Mouse (Mus musculus) stomach, embryonic 15.5 days (tissue): ENCODE data around the gene Dhx8. TPM values are rescaled to one million over a fixed set of nuclear protein-coding genes. Genes with fewer than 3 reads are reported as not detected.

Experiments
- ATAC-seq: fragments of 200-750 bp; cut with Nextera tagmentation; 2 replicates; pipeline ENCODE4 v1.8.0; 2017; ENCODE audit warnings: low read depth, moderate number of reproducible peaks, moderate TSS enrichment; ENCODE audit not compliant: insufficient read depth, low FRiP score
- H3K27ac ChIP-seq: fragments of 300-500 bp; sonication (generic); 2 replicates; pipeline ENCODE4 v1.5.1; 2015; ENCODE audit warnings: mild to moderate bottlenecking, inconsistent platforms
- H3K27me3 ChIP-seq: fragments of 300-500 bp; sonication (generic); replicated peaks from 2 replicates; pipeline ENCODE4 v1.6.1; 2015; ENCODE audit warnings: inconsistent platforms
- H3K36me3 ChIP-seq: fragments of 300-500 bp; sonication (generic); 2 replicates; pipeline ENCODE4 v1.6.1; 2015; ENCODE audit warnings: inconsistent platforms
- H3K4me1 ChIP-seq: fragments of 300-500 bp; sonication (generic); 2 replicates; pipeline ENCODE4 v1.6.1; 2015; ENCODE audit warnings: inconsistent platforms
- H3K4me2 ChIP-seq: fragments of 300-500 bp; sonication (generic); 2 replicates; pipeline ENCODE4 v1.6.1; 2015; ENCODE audit warnings: mild to moderate bottlenecking, inconsistent platforms
- H3K4me3 ChIP-seq: fragments of 300-500 bp; sonication (generic); replicated peaks from 2 replicates; pipeline ENCODE4 v1.5.1; 2015; ENCODE audit warnings: inconsistent platforms
- H3K9ac ChIP-seq: fragments of 300-500 bp; sonication (generic); 2 replicates; pipeline ENCODE4 v1.6.1; 2015; ENCODE audit warnings: inconsistent platforms
- H3K9me3 ChIP-seq: fragments of 300-500 bp; sonication (generic); 2 replicates; pipeline ENCODE4 v1.6.1; 2016; ENCODE audit warnings: inconsistent platforms
- WGBS: fragments of 180-500 bp; shearing (Covaris S2); methylation state at CpG from one replicate; pipeline ENCODE4 v1.1.7; 2015; 5-methylcytosine and 5-hydroxymethylcytosine counted together
- polyA plus RNA-seq: library from polyadenylated mRNA; unstranded; fragments of >200 nt; fragmentation: Nextera tagmentation; extraction: Ambion mirVana; gene quantifications from 2 replicates; pipeline ENCODE4 v1.2.1, GENCODE M21; 2015

The Dhx8 gene
- polyA plus RNA-seq, 1 experiment from 2014 or later = 28.1 TPM

GRCm38 (mm10) chr11:101783584-101783983 lies 50.9 kb downstream of the Dhx8 start:
- ATAC-seq = no peak
- 17% methylated on average over 9 of the region's 9 CpGs for WGBS
- peaks cover 19% of the 10 kb centered on the region for H3K4me1 ChIP-seq
- no peak overlapping the region for H3K9ac ChIP-seq
- peaks cover 54% of the 10 kb centered on the region for H3K27me3 ChIP-seq
- H3K4me2 ChIP-seq = peak overlapping the region; percentile 98
- 0 out of 2 replicates have a peak overlapping the region, but pooled peaks have one; percentile 2 for H3K27ac ChIP-seq
- H3K36me3 ChIP-seq = no peaks in the 10 kb centered on the region
- no peaks in the 10 kb centered on the region for H3K9me3 ChIP-seq
- H3K4me3 ChIP-seq = peak overlapping the region; percentile 56

- H3K9ac ChIP-seq = 0 out of 2 replicates have a peak overlapping the region, but pooled peaks have one; percentile 25
- H3K27me3 ChIP-seq = peaks cover 56% of the 10 kb centered on the region
- peak overlapping the region; percentile 98 for H3K4me2 ChIP-seq
- no peaks in the 10 kb centered on the region for H3K36me3 ChIP-seq
- H3K27ac ChIP-seq = 0 out of 2 replicates have a peak overlapping the region, but pooled peaks have one; percentile 2
- H3K4me1 ChIP-seq = peaks cover 19% of the 10 kb centered on the region
- 2% methylated on average over 19 of the region's 19 CpGs for WGBS
- no peaks in the 10 kb centered on the region for H3K9me3 ChIP-seq
- no peak for ATAC-seq
- H3K4me3 ChIP-seq = peak overlapping the region; percentile 56
Observed at GRCm38 (mm10) chr11:101784072-101784471, 51.4 kb downstream of the Dhx8 start.

GRCm38 (mm10) chr11:101784488-101785142 lies 51.9 kb downstream of the Dhx8 start:
- Histone ChIP-seq H3K4me3 (peak overlapping the region; percentile 56), H3K27me3 (peaks cover 56% of the 10 kb centered on the region), H3K27ac (peak overlapping the region; percentile 61; the same call in 1 of the 2 replicates), H3K36me3 (no peaks in the 10 kb centered on the region), H3K9me3 (no peaks in the 10 kb centered on the region), H3K9ac (peak overlapping the region; percentile 25; the same call in 1 of the 2 replicates), H3K4me1 (peaks cover 19% of the 10 kb centered on the region), H3K4me2 (peak overlapping the region; percentile 98)
- under 1% methylated on average over 61 of the region's 67 CpGs for WGBS
- peak; percentile 44 for ATAC-seq

- Histone ChIP-seq H3K9me3 (no peaks in the 10 kb centered on the region), H3K27me3 (peaks cover 56% of the 10 kb centered on the region), H3K9ac (peak within 1 kb of the TSS; percentile 25; the same call in 1 of the 2 replicates), H3K4me2 (peak within 1 kb of the TSS; percentile 98), H3K4me1 (peaks cover 23% of the 10 kb centered on the region), H3K4me3 (peak within 1 kb of the TSS; percentile 56), H3K27ac (peak within 1 kb of the TSS; percentile 61; the same call in 1 of the 2 replicates), H3K36me3 (no peaks in the 10 kb centered on the region)
- WGBS = under 1% methylated on average over 35 of the region's 35 CpGs
- peak; percentile 86 for ATAC-seq
Observed at GRCm38 (mm10) chr11:101785143-101785851, 52.6 kb downstream of the Dhx8 start, which contains the start of gene Etv4. Gene Etv4, minus strand, starts transcription at chr11:101785371.

- Histone ChIP-seq H3K9ac (no peak overlapping the region), H3K4me1 (peaks cover 27% of the 10 kb centered on the region), H3K4me2 (peak overlapping the region; percentile 98), H3K36me3 (no peaks in the 10 kb centered on the region), H3K9me3 (no peaks in the 10 kb centered on the region), H3K27ac (no peak overlapping the region), H3K27me3 (peaks cover 56% of the 10 kb centered on the region), H3K4me3 (peak overlapping the region; percentile 56)
- no peak for ATAC-seq
- WGBS = 7% methylated on average over 7 of the region's 7 CpGs
Observed at GRCm38 (mm10) chr11:101785852-101786205, 53.1 kb downstream of the Dhx8 start.

- no peaks in the 10 kb centered on the region for H3K9me3 ChIP-seq
- no peak overlapping the region for H3K4me3 ChIP-seq
- H3K27ac ChIP-seq = no peak overlapping the region
- no peak for ATAC-seq
- peaks cover 56% of the 10 kb centered on the region for H3K27me3 ChIP-seq
- peaks cover 33% of the 10 kb centered on the region for H3K4me1 ChIP-seq
- no peak overlapping the region for H3K9ac ChIP-seq
- WGBS = 68% methylated on average over 7 of the region's 7 CpGs
- H3K4me2 ChIP-seq = no peak overlapping the region
- no peaks in the 10 kb centered on the region for H3K36me3 ChIP-seq
Observed at GRCm38 (mm10) chr11:101786651-101787050, 53.9 kb downstream of the Dhx8 start.

- Histone ChIP-seq H3K27ac (no peak overlapping the region), H3K4me2 (no peak overlapping the region), H3K9me3 (no peaks in the 10 kb centered on the region), H3K27me3 (peaks cover 49% of the 10 kb centered on the region), H3K9ac (no peak overlapping the region), H3K36me3 (no peaks in the 10 kb centered on the region), H3K4me3 (no peak overlapping the region), H3K4me1 (peaks cover 33% of the 10 kb centered on the region)
- ATAC-seq = no peak
- WGBS = 91% methylated on average over 1 of the region's 1 CpGs
Observed at GRCm38 (mm10) chr11:101787432-101787831, 54.7 kb downstream of the Dhx8 start.

GRCm38 (mm10) chr11:101790811-101791526 lies 58.2 kb downstream of the Dhx8 start:
- Histone ChIP-seq H3K4me1 (peaks cover 14% of the 10 kb centered on the region), H3K4me3 (0 out of 2 replicates have a peak overlapping the region, but pooled peaks have one; percentile 14), H3K9me3 (no peaks in the 10 kb centered on the region), H3K27me3 (peaks cover 21% of the 10 kb centered on the region), H3K9ac (no peak overlapping the region), H3K36me3 (no peaks in the 10 kb centered on the region), H3K4me2 (peak overlapping the region; percentile 41), H3K27ac (peak overlapping the region; percentile 58; the same call in 1 of the 2 replicates)
- 18% methylated on average over 19 of the region's 19 CpGs for WGBS
- peak; percentile 67 for ATAC-seq

- no peak overlapping the region for H3K27ac ChIP-seq
- ATAC-seq = no peak
- 85% methylated on average over 2 of the region's 2 CpGs for WGBS
- H3K27me3 ChIP-seq = no peaks in the 10 kb centered on the region
- H3K4me1 ChIP-seq = peaks cover 7% of the 10 kb centered on the region; the same call in 1 of the 2 replicates
- no peak overlapping the region for H3K4me3 ChIP-seq
- no peaks in the 10 kb centered on the region for H3K9me3 ChIP-seq
- H3K4me2 ChIP-seq = no peak overlapping the region
- no peak overlapping the region for H3K9ac ChIP-seq
- no peaks in the 10 kb centered on the region for H3K36me3 ChIP-seq
Observed at GRCm38 (mm10) chr11:101797355-101797754, 64.6 kb downstream of the Dhx8 start.

- Histone ChIP-seq H3K36me3 (no peaks in the 10 kb centered on the region), H3K4me2 (no peak overlapping the region), H3K9ac (no peak overlapping the region), H3K4me1 (peaks cover 7% of the 10 kb centered on the region; the same call in 1 of the 2 replicates), H3K27me3 (no peaks in the 10 kb centered on the region), H3K9me3 (no peaks in the 10 kb centered on the region), H3K4me3 (no peak overlapping the region), H3K27ac (no peak overlapping the region)
- 34% methylated on average over 8 of the region's 8 CpGs for WGBS
- ATAC-seq = no peak
Observed at GRCm38 (mm10) chr11:101798083-101798482, 65.4 kb downstream of the Dhx8 start.

- Histone ChIP-seq H3K4me3 (no peak overlapping the region), H3K36me3 (no peaks in the 10 kb centered on the region), H3K27ac (no peak overlapping the region), H3K9me3 (no peaks in the 10 kb centered on the region), H3K4me1 (peaks cover 7% of the 10 kb centered on the region; the same call in 1 of the 2 replicates), H3K9ac (no peak overlapping the region), H3K27me3 (no peaks in the 10 kb centered on the region), H3K4me2 (no peak overlapping the region)
- WGBS = 12% methylated on average over 5 of the region's 5 CpGs
- ATAC-seq = no peak
Observed at GRCm38 (mm10) chr11:101801386-101801785, 68.7 kb downstream of the Dhx8 start.
